Mouse (Mus musculus): ENCODE measurements around the gene Mier2. TPM values are rescaled to one million over a fixed set of nuclear protein-coding genes. Genes with fewer than 3 reads are reported as not detected.

Gene Mier2
- polyA plus RNA-seq, 1 experiment: 26.6 TPM

DNA sequence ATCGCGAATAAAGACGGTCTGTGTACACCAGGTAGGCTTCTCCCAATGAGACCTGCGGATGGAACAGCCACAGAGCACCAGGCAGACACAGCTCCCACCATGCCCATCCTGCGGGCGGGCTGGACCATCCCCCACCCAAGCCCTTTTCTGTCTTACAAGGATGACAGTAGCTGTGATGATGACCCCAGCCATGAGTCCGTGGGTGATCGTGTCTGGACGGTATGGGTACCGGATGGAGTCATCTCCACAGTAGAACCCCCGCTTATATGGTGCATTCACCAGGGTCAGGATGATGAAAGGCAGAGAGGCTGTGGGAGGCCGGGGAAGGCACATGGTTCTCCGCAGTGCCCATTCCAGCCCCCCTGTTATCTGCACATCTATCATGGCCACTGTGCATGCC lies 24.3 kb downstream of the Mier2 start:
- TF ChIP-seq MYOD1 (IDR thresholded peaks at IDR 0.05; ENCODE audit: control insufficient read depth in 1 of 3, insufficient read length in 2 of 3, low read depth in 2 of 3) (no peak), E2F4 (IDR thresholded peaks at IDR 0.05; ENCODE audit: insufficient read depth) (no peak), REST (IDR thresholded peaks at IDR 0.05; ENCODE audit: insufficient read depth, insufficient read length) (no peak), USF1 (IDR thresholded peaks at IDR 0.05; ENCODE audit: low read depth) (no peak), SRF (IDR thresholded peaks at IDR 0.05; ENCODE audit: control insufficient read depth, insufficient read length, low read depth) (no peak), POLR2A (IDR thresholded peaks at IDR 0.05; ENCODE audit: insufficient read length, low read depth) (no peak), MAX (IDR thresholded peaks at IDR 0.05; ENCODE audit: low read depth) (no peak), TCF12 (IDR thresholded peaks at IDR 0.05; ENCODE audit: insufficient read depth, poor library complexity, severe bottlenecking) (no peak), TCF3 (IDR thresholded peaks at IDR 0.05; ENCODE audit: insufficient read length, low read depth) (no peak), MYOG (IDR thresholded peaks at IDR 0.05; ENCODE audit: control insufficient read depth in 1 of 3, insufficient read depth in 1 of 3, insufficient read length in 2 of 3, low read depth in 2 of 3) (no peak), CEBPB (IDR thresholded peaks at IDR 0.05; ENCODE audit: insufficient read depth, poor library complexity, severe bottlenecking) (no peak), POLR2AphosphoS2 (IDR thresholded peaks at IDR 0.05; ENCODE audit: insufficient read length, low read depth) (no peak)

DNA sequence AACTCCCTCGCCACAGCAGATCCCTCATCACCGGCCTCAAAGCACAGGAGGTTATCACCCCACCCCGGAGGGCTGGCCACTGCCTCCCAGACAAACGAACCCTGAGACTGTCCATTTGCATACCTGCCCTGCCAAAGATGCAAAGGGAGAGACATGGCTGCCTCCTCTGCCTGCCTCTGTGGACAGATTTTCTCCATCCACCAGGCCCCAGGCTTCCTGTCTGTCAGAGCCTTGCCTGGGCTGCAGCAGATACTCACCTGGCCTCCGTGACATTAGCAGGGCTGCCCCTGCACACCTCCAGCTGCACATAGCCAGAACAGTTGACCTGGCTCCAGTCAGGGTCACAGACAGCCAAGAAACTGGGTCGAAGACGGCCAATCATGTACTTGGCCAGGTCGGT lies 24.8 kb downstream of the Mier2 start:
- Histone ChIP-seq H3ac (ENCODE audit: control insufficient read depth, insufficient read length) (no peak overlapping the region), H3K4me3 (no peak overlapping the region), H3K36me3 (ENCODE audit: control insufficient read depth, insufficient read depth) (peaks cover 11% of the 10 kb centered on the region), H3K4me2 (ENCODE audit: low read depth) (no peak overlapping the region), H3K79me2 (ENCODE audit: control insufficient read depth, insufficient read depth) (peaks cover 14% of the 10 kb centered on the region), H3K27me3 (ENCODE audit: control insufficient read depth, insufficient read depth, insufficient read length) (no peaks in the 10 kb centered on the region)
- no peak for TF ChIP-seq MYOD1 (IDR thresholded peaks at IDR 0.05; ENCODE audit: control insufficient read depth in 1 of 3, insufficient read length in 2 of 3, low read depth in 2 of 3)
- no peak for TF ChIP-seq SRF (IDR thresholded peaks at IDR 0.05; ENCODE audit: control insufficient read depth, insufficient read length, low read depth)
- TF ChIP-seq TCF3 (IDR thresholded peaks at IDR 0.05; ENCODE audit: insufficient read length, low read depth): no peak
- TF ChIP-seq TCF12 (IDR thresholded peaks at IDR 0.05; ENCODE audit: insufficient read depth, poor library complexity, severe bottlenecking): no peak
- TF ChIP-seq E2F4 (IDR thresholded peaks at IDR 0.05; ENCODE audit: insufficient read depth): no peak
- no peak for TF ChIP-seq REST (IDR thresholded peaks at IDR 0.05; ENCODE audit: insufficient read depth, insufficient read length)
- TF ChIP-seq POLR2AphosphoS2 (IDR thresholded peaks at IDR 0.05; ENCODE audit: insufficient read length, low read depth): no peak
- no peak for TF ChIP-seq CEBPB (IDR thresholded peaks at IDR 0.05; ENCODE audit: insufficient read depth, poor library complexity, severe bottlenecking)
- TF ChIP-seq USF1 (IDR thresholded peaks at IDR 0.05; ENCODE audit: low read depth): no peak
- no peak for TF ChIP-seq POLR2A (IDR thresholded peaks at IDR 0.05; ENCODE audit: insufficient read length, low read depth)
- no peak for TF ChIP-seq MAX (IDR thresholded peaks at IDR 0.05; ENCODE audit: low read depth)
- no peak for TF ChIP-seq MYOG (IDR thresholded peaks at IDR 0.05; ENCODE audit: control insufficient read depth in 1 of 3, insufficient read depth in 1 of 3, insufficient read length in 2 of 3, low read depth in 2 of 3)

More for the DNA sequence above, 24.3 kb downstream of the Mier2 start:
- Histone ChIP-seq H3K79me2 (ENCODE audit: control insufficient read depth, insufficient read depth) (peaks cover 14% of the 10 kb centered on the region), H3K4me3 (no peak overlapping the region), H3K36me3 (ENCODE audit: control insufficient read depth, insufficient read depth) (peaks cover 11% of the 10 kb centered on the region), H3ac (ENCODE audit: control insufficient read depth, insufficient read length) (no peak overlapping the region), H3K27me3 (ENCODE audit: control insufficient read depth, insufficient read depth, insufficient read length) (no peaks in the 10 kb centered on the region), H3K4me2 (ENCODE audit: low read depth) (no peak overlapping the region)

DNA sequence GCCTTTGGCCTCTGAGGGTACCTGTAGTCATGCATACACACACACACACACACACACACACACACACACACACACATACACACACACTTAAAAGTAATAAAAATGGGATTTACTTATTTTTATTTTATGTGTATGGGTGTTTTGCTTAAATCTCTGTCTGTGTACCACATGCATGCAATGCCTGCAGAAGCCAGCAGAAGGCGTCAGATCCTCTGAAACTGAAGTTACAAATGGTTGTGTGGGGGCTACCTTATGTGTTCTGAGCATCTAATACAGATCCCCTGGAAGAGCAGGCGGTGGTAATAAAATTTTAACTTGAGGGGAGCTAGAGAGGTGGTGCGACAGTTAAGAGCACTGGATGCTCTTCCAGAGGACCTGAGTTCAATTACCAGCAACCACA lies 26.9 kb downstream of the Mier2 start:
- Histone ChIP-seq H3K4me2 (ENCODE audit: low read depth) (no peak overlapping the region), H3K4me3 (no peak overlapping the region), H3K36me3 (ENCODE audit: control insufficient read depth, insufficient read depth) (peaks cover 11% of the 10 kb centered on the region), H3ac (ENCODE audit: control insufficient read depth, insufficient read length) (no peak overlapping the region), H3K27me3 (ENCODE audit: control insufficient read depth, insufficient read depth, insufficient read length) (no peaks in the 10 kb centered on the region), H3K79me2 (ENCODE audit: control insufficient read depth, insufficient read depth) (peaks cover 14% of the 10 kb centered on the region)
- TF ChIP-seq POLR2A (IDR thresholded peaks at IDR 0.05; ENCODE audit: insufficient read length, low read depth) (no peak), SRF (IDR thresholded peaks at IDR 0.05; ENCODE audit: control insufficient read depth, insufficient read length, low read depth) (no peak), E2F4 (IDR thresholded peaks at IDR 0.05; ENCODE audit: insufficient read depth) (no peak), USF1 (IDR thresholded peaks at IDR 0.05; ENCODE audit: low read depth) (no peak), MYOG (IDR thresholded peaks at IDR 0.05; ENCODE audit: control insufficient read depth in 1 of 3, insufficient read depth in 1 of 3, insufficient read length in 2 of 3, low read depth in 2 of 3) (no peak), POLR2AphosphoS2 (IDR thresholded peaks at IDR 0.05; ENCODE audit: insufficient read length, low read depth) (no peak), MAX (IDR thresholded peaks at IDR 0.05; ENCODE audit: low read depth) (no peak), TCF3 (IDR thresholded peaks at IDR 0.05; ENCODE audit: insufficient read length, low read depth) (no peak), MYOD1 (IDR thresholded peaks at IDR 0.05; ENCODE audit: control insufficient read depth in 1 of 3, insufficient read length in 2 of 3, low read depth in 2 of 3) (no peak), CEBPB (IDR thresholded peaks at IDR 0.05; ENCODE audit: insufficient read depth, poor library complexity, severe bottlenecking) (no peak), REST (IDR thresholded peaks at IDR 0.05; ENCODE audit: insufficient read depth, insufficient read length) (no peak), TCF12 (IDR thresholded peaks at IDR 0.05; ENCODE audit: insufficient read depth, poor library complexity, severe bottlenecking) (no peak)

DNA sequence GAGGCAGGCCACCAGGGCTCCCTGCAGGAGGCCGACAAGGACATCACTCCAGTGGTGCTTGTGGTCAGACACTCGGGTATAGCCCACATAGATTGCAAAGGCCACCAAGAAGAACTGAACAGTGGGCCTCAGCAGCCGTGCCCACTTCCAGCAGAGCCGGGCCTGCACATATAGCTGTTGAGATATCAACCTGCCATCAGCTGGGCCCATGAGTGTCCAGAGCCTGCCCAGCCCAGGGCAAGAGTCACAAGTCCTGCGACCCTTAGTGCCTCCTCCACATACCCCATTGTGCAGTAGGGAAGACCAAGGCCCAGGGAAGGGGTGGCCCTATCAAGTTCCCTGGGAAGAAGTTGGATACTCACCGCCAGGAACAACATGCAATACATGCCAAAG lies 27.6 kb downstream of the Mier2 start:
- peaks cover 11% of the 10 kb centered on the region for H3K36me3 ChIP-seq (ENCODE audit: control insufficient read depth, insufficient read depth)
- H3K27me3 ChIP-seq (ENCODE audit: control insufficient read depth, insufficient read depth, insufficient read length): no peaks in the 10 kb centered on the region
- H3K79me2 ChIP-seq (ENCODE audit: control insufficient read depth, insufficient read depth): peaks cover 10% of the 10 kb centered on the region
- no peak overlapping the region for H3ac ChIP-seq (ENCODE audit: control insufficient read depth, insufficient read length)
- H3K4me3 ChIP-seq: no peak overlapping the region
- H3K4me2 ChIP-seq (ENCODE audit: low read depth): no peak overlapping the region
- TF ChIP-seq MYOD1 (IDR thresholded peaks at IDR 0.05; ENCODE audit: control insufficient read depth in 1 of 3, insufficient read length in 2 of 3, low read depth in 2 of 3): no peak
- no peak for TF ChIP-seq REST (IDR thresholded peaks at IDR 0.05; ENCODE audit: insufficient read depth, insufficient read length)
- TF ChIP-seq E2F4 (IDR thresholded peaks at IDR 0.05; ENCODE audit: insufficient read depth): no peak
- no peak for TF ChIP-seq SRF (IDR thresholded peaks at IDR 0.05; ENCODE audit: control insufficient read depth, insufficient read length, low read depth)
- TF ChIP-seq MAX (IDR thresholded peaks at IDR 0.05; ENCODE audit: low read depth): no peak
- TF ChIP-seq USF1 (IDR thresholded peaks at IDR 0.05; ENCODE audit: low read depth): no peak
- no peak for TF ChIP-seq POLR2A (IDR thresholded peaks at IDR 0.05; ENCODE audit: insufficient read length, low read depth)
- no peak for TF ChIP-seq TCF3 (IDR thresholded peaks at IDR 0.05; ENCODE audit: insufficient read length, low read depth)
- TF ChIP-seq MYOG (IDR thresholded peaks at IDR 0.05; ENCODE audit: control insufficient read depth in 1 of 3, insufficient read depth in 1 of 3, insufficient read length in 2 of 3, low read depth in 2 of 3): no peak
- no peak for TF ChIP-seq TCF12 (IDR thresholded peaks at IDR 0.05; ENCODE audit: insufficient read depth, poor library complexity, severe bottlenecking)
- TF ChIP-seq CEBPB (IDR thresholded peaks at IDR 0.05; ENCODE audit: insufficient read depth, poor library complexity, severe bottlenecking): no peak
- no peak for TF ChIP-seq POLR2AphosphoS2 (IDR thresholded peaks at IDR 0.05; ENCODE audit: insufficient read length, low read depth)
